Mouse (Mus musculus) bone marrow, adult 2 months (tissue): ENCODE results near the gene Capn12. TPM values are rescaled to one million over a fixed set of nuclear protein-coding genes. Genes with fewer than 3 reads are reported as not detected.

ENCODE experiments used
- H3K27ac ChIP-seq: fragments of 200-500 bp; 2 replicates; pipeline ENCODE4 v1.5.1; 2012; ENCODE audit warnings: low read depth, mild to moderate bottlenecking, control low read depth, inconsistent platforms, low read length; ENCODE audit not compliant: control insufficient read depth, poor library complexity, insufficient read depth
- H3K4me1 ChIP-seq: fragments of 200-500 bp; 2 replicates; pipeline ENCODE4 v1.6.1; 2011; ENCODE audit warnings: low read length; ENCODE audit not compliant: control insufficient read depth, insufficient read depth
- H3K4me3 ChIP-seq: fragments of 200-500 bp; replicated peaks from 2 replicates; pipeline ENCODE3; 2011; ENCODE audit warnings: mild to moderate bottlenecking, low read depth, low read length, control low read depth; ENCODE audit not compliant: control insufficient read depth
- CTCF ChIP-seq: fragments of 200-500 bp; IDR thresholded peaks from 2 replicates; pipeline ENCODE4 v1.5.1; 2011; ENCODE audit warnings: low read length, control low read depth; ENCODE audit not compliant: control insufficient read depth, insufficient read depth
- POLR2A ChIP-seq: fragments of 200-500 bp; IDR thresholded peaks from 2 replicates; pipeline ENCODE4 v1.6.1; 2011; ENCODE audit warnings: low read depth, mild to moderate bottlenecking, control low read depth, low read length, borderline replicate concordance; ENCODE audit not compliant: control insufficient read depth
- WGBS: fragments of 180-500 bp; shearing (Covaris S2); methylation state at CpG from one replicate; pipeline ENCODE4 v1.1.7; 2018; 5-methylcytosine and 5-hydroxymethylcytosine counted together
- polyA plus RNA-seq: library from polyadenylated mRNA; stranded (reverse); fragments of >200 nt; gene quantifications from 2 replicates; pipeline ENCODE4 v1.2.4, GENCODE M21; 2011; ENCODE audit warnings: low replicate concordance; ENCODE audit not compliant: missing spikeins, insufficient read depth, insufficient read length

Capn12 gene
- polyA plus RNA-seq, 1 experiment, result not detected

- 90% methylated on average over 7 of the region's 7 CpGs for WGBS
- Histone ChIP-seq H3K27ac (no peak overlapping the region), H3K4me1 (no peaks in the 10 kb centered on the region; the same call in 1 of the 2 replicates)
Measured at GRCm38 (mm10) chr7:28939418-28940183, 58.4 kb downstream of the Capn12 start.

GRCm38 (mm10) chr7:28941129-28941528 lies 59.9 kb downstream of the Capn12 start:
- Histone ChIP-seq H3K4me3 (no peak overlapping the region), H3K27ac (no peak overlapping the region), H3K4me1 (no peaks in the 10 kb centered on the region; the same call in 1 of the 2 replicates)
- WGBS, result 81% methylated on average over 4 of the region's 4 CpGs
- TF ChIP-seq CTCF (no peak), POLR2A (no peak)

More at GRCm38 (mm10) chr7:28939418-28940183, 58.4 kb downstream of the Capn12 start:
- H3K4me3 ChIP-seq, result no peak overlapping the region
- TF ChIP-seq CTCF (no peak), POLR2A (no peak)

GRCm38 (mm10) chr7:28941542-28941941 lies 60.3 kb downstream of the Capn12 start:
- no peak overlapping the region for H3K27ac ChIP-seq
- 82% methylated on average over 4 of the region's 4 CpGs for WGBS

More at GRCm38 (mm10) chr7:28941542-28941941, 60.3 kb downstream of the Capn12 start:
- TF ChIP-seq CTCF, result no peak
- no peak for TF ChIP-seq POLR2A
- Histone ChIP-seq H3K4me1 (peaks cover under 1% of the 10 kb centered on the region; the same call in 1 of the 2 replicates), H3K4me3 (no peak overlapping the region)

Other genes starting within 250 kb of the Capn12 start
- 1.5 TPM in 1 of 2 replicates, not detected in the other for gene Fbxo27, start 188.6 kb upstream of the Capn12 start, polyA plus RNA-seq
- 1.4 and 3.3 TPM in 2 replicates for gene Fbxo17, start 164.6 kb upstream of the Capn12 start, polyA plus RNA-seq
- gene Mrps12, start 139.6 kb upstream of the Capn12 start, polyA plus RNA-seq, result 46.5 and 85.1 TPM in 2 replicates
- gene Sars2, start 139.4 kb upstream of the Capn12 start, polyA plus RNA-seq, result 7.3 and 11.9 TPM in 2 replicates
- not detected in 2 replicates for gene Ccer2, start 125.2 kb upstream of the Capn12 start, polyA plus RNA-seq
- gene Sirt2, start 114.7 kb upstream of the Capn12 start, polyA plus RNA-seq, result 18.7 and 28.3 TPM in 2 replicates
- 7.9 and 12.1 TPM in 2 replicates for gene Nfkbib, start 113.9 kb upstream of the Capn12 start, polyA plus RNA-seq
- gene Rinl, start 92.5 kb upstream of the Capn12 start, polyA plus RNA-seq, result 29.1 and 94.3 TPM in 2 replicates
- gene Hnrnpl, start 72.9 kb upstream of the Capn12 start, polyA plus RNA-seq, result 274 and 541 TPM in 2 replicates
- 64.4 and 98.5 TPM in 2 replicates for gene Ech1, start 56.2 kb upstream of the Capn12 start, polyA plus RNA-seq
- 31.4 and 67.1 TPM in 2 replicates for gene Lgals4, start 47.6 kb upstream of the Capn12 start, polyA plus RNA-seq
- gene Lgals7, start 17.6 kb upstream of the Capn12 start, polyA plus RNA-seq, result not detected in 2 replicates
- gene Actn4, start 80.9 kb downstream of the Capn12 start, polyA plus RNA-seq, result 60.5 and 66.0 TPM in 2 replicates
- gene Eif3k, start 100.4 kb downstream of the Capn12 start, polyA plus RNA-seq, result 184 and 225 TPM in 2 replicates
- 43.0 and 111 TPM in 2 replicates for gene Map4k1, start 100.6 kb downstream of the Capn12 start, polyA plus RNA-seq
- gene Ryr1, start 243.8 kb downstream of the Capn12 start, polyA plus RNA-seq, result 0.93 and 2.7 TPM in 2 replicates